Mouse (Mus musculus) hindbrain, embryonic 12.5 days (tissue): ENCODE data around the gene Wdr82. TPM values are rescaled to one million over a fixed set of nuclear protein-coding genes. Genes with fewer than 3 reads are reported as not detected.

Source experiments
- ATAC-seq: fragments of 200-750 bp; cut with Nextera tagmentation; 2 replicates; pipeline ENCODE4 v1.8.0; 2017; ENCODE audit warnings: moderate TSS enrichment; ENCODE audit not compliant: low FRiP score
- H3K27ac ChIP-seq: fragments of 300-500 bp; sonication (generic); 2 replicates; pipeline ENCODE4 v1.5.1; 2016; ENCODE audit warnings: mild to moderate bottlenecking
- H3K27me3 ChIP-seq: fragments of 300-500 bp; sonication (generic); 2 replicates; pipeline ENCODE4 v1.6.1; 2016; ENCODE audit warnings: mild to moderate bottlenecking
- H3K36me3 ChIP-seq: fragments of 300-500 bp; sonication (generic); 2 replicates; pipeline ENCODE4 v1.6.1; 2016; ENCODE audit warnings: mild to moderate bottlenecking
- H3K4me1 ChIP-seq: fragments of 300-500 bp; sonication (generic); 2 replicates; pipeline ENCODE4 v1.6.1; 2016
- H3K4me2 ChIP-seq: fragments of 300-500 bp; sonication (generic); replicated peaks from 2 replicates; pipeline ENCODE4 v1.6.1; 2016; ENCODE audit warnings: mild to moderate bottlenecking
- H3K4me3 ChIP-seq: fragments of 300-500 bp; sonication (generic); 2 replicates; pipeline ENCODE4 v1.5.1; 2016; ENCODE audit warnings: mild to moderate bottlenecking
- H3K9ac ChIP-seq: fragments of 300-500 bp; sonication (generic); 2 replicates; pipeline ENCODE4 v1.6.1; 2016; ENCODE audit warnings: mild to moderate bottlenecking, moderate library complexity
- H3K9me3 ChIP-seq: fragments of 300-500 bp; sonication (generic); replicated peaks from 2 replicates; pipeline ENCODE4 v1.6.1; 2016; ENCODE audit warnings: mild to moderate bottlenecking
- WGBS: fragments of 180-500 bp; shearing (Covaris S2); methylation state at CpG from one replicate; pipeline ENCODE4 v1.1.7; 2016; 5-methylcytosine and 5-hydroxymethylcytosine counted together
- polyA plus RNA-seq: library from polyadenylated mRNA; unstranded; fragments of >200 nt; fragmentation: Nextera tagmentation; extraction: Ambion mirVana; gene quantifications from 2 replicates; pipeline ENCODE4 v1.2.1, GENCODE M21; 2016

The Wdr82 gene
- polyA plus RNA-seq, 1 experiment from 2014 or later, result 34.1 TPM

DNA sequence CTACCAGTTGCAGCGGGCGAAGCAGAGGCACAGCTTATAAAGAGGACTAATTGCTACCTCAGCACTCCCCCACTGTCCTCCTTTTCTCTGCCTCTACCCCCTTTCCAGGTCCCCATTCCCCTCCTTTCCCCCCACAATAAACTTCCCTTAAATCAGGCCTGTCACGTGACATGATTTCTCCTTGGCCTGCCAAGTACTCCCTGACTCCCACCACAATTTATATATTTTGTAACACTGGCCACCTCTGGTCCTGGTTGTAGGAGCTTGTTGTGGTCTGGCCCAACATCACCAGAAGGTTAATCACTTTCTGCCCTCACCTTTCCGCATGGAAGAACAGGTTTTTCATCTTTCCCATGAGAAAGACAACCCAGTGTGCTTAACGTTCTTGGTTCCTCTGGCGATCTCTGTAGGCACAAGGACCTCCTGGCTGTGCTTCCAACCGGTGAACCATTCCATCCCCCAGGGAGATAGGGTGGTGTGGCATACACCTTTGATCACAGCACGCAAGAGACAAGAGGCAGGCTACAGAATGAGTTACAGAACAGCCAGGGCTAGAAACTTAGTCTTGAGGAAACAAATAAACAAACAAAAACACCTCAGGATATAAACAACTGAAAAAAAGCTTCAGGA lies 50.3 kb downstream of the Wdr82 start:
- peaks cover 10% of the 10 kb centered on the region for H3K27me3 ChIP-seq
- no peak overlapping the region for H3K4me3 ChIP-seq
- no peaks in the 10 kb centered on the region for H3K9me3 ChIP-seq
- no peak overlapping the region for H3K27ac ChIP-seq
- no peaks in the 10 kb centered on the region for H3K36me3 ChIP-seq
- 72% methylated on average over 8 of the region's 8 CpGs for WGBS
- H3K4me1 ChIP-seq, result peaks cover 5% of the 10 kb centered on the region
- H3K4me2 ChIP-seq, result no peak overlapping the region
- no peak for ATAC-seq
- H3K9ac ChIP-seq, result no peak overlapping the region

DNA sequence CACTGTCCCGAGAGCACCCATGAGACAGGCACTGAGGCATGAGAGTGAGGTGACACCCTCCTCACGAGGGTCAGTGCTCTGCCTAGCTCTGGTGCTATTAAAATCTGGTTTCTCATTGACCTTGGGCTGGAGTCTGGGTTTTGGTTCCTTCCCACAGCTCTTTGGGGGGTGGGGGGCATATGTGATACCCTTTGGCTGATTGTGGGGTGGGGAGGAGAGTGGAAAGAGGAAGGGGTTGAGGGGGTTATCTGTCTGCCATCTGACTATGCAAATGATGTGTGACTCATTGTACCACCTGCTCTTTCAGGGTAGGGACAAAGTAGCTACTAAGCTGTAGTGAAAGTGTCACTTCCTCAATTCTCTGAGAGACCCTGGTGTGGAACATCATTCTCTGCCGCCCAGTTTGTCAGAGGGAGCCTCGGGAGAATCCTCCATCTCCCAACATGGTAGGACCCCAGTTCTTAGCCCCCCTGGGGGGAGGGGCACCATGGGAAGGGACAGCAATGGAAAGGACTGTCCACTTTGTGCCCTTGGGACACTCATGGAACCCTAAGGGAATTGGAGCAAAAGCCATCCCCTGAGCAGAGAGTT lies 51.6 kb downstream of the Wdr82 start, which contains the start of gene Tlr9:
Gene Tlr9 (plus strand): TSS at position 338 of the 591 bp plus-strand sequence.
- H3K27me3 ChIP-seq, result peaks cover 10% of the 10 kb centered on the region
- H3K4me3 ChIP-seq, result no peak within 1 kb of the TSS
- ATAC-seq, result no peak
- H3K27ac ChIP-seq, result no peak within 1 kb of the TSS
- peaks cover 9% of the 10 kb centered on the region for H3K4me1 ChIP-seq
- no peaks in the 10 kb centered on the region for H3K9me3 ChIP-seq
- H3K9ac ChIP-seq, result no peak within 1 kb of the TSS
- H3K4me2 ChIP-seq, result no peak within 1 kb of the TSS
- H3K36me3 ChIP-seq, result no peaks in the 10 kb centered on the region
- 81% methylated on average over 4 of the region's 4 CpGs for WGBS

DNA sequence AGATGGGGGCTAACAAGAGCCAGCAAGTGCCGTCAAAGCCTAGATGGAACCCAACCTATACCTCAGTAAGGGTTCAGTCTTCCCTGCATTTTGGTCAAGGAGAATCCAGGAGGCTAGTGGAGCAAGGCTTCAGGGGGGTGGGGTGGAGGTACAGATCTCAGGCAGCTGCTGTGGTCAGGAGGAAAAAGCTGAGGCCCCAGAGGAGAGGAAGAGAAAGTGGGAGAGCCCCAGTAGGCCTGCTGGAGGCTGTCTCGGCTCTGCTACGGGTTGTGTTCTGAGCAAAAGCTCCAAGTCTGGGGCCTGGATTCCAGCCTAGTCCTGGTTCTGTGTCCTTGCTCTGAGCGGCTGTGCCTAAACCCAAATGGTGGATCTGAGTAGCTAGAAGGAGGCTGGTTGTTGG lies 52.3 kb downstream of the Wdr82 start:
- Histone ChIP-seq H3K27me3 (peaks cover 10% of the 10 kb centered on the region), H3K9me3 (no peaks in the 10 kb centered on the region), H3K9ac (no peak overlapping the region), H3K4me3 (no peak overlapping the region), H3K4me2 (no peak overlapping the region), H3K36me3 (no peaks in the 10 kb centered on the region), H3K4me1 (peaks cover 9% of the 10 kb centered on the region), H3K27ac (no peak overlapping the region)
- no peak for ATAC-seq
- 87% methylated on average over 4 of the region's 4 CpGs for WGBS

DNA sequence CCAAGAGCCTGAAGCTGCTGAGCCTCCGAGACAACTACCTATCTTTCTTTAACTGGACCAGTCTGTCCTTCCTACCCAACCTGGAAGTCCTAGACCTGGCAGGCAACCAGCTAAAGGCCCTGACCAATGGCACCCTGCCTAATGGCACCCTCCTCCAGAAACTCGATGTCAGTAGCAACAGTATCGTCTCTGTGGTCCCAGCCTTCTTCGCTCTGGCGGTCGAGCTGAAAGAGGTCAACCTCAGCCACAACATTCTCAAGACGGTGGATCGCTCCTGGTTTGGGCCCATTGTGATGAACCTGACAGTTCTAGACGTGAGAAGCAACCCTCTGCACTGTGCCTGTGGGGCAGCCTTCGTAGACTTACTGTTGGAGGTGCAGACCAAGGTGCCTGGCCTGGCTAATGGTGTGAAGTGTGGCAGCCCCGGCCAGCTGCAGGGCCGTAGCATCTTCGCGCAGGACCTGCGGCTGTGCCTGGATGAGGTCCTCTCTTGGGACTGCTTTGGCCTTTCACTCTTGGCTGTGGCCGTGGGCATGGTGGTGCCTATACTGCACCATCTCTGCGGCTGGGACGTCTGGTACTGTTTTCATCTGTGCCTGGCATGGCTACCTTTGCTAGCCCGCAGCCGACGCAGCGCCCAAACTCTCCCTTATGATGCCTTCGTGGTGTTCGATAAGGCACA lies 54.9 kb downstream of the Wdr82 start:
- Histone ChIP-seq H3K36me3 (no peaks in the 10 kb centered on the region), H3K9ac (peak overlapping the region; percentile 59), H3K27me3 (peaks cover 10% of the 10 kb centered on the region), H3K9me3 (no peaks in the 10 kb centered on the region), H3K4me2 (peak overlapping the region; percentile 72), H3K4me3 (peak overlapping the region; percentile 38), H3K27ac (no peak overlapping the region), H3K4me1 (peaks cover 9% of the 10 kb centered on the region)
- ATAC-seq, result peak; percentile 55
- 60% methylated on average over 24 of the region's 24 CpGs for WGBS

DNA sequence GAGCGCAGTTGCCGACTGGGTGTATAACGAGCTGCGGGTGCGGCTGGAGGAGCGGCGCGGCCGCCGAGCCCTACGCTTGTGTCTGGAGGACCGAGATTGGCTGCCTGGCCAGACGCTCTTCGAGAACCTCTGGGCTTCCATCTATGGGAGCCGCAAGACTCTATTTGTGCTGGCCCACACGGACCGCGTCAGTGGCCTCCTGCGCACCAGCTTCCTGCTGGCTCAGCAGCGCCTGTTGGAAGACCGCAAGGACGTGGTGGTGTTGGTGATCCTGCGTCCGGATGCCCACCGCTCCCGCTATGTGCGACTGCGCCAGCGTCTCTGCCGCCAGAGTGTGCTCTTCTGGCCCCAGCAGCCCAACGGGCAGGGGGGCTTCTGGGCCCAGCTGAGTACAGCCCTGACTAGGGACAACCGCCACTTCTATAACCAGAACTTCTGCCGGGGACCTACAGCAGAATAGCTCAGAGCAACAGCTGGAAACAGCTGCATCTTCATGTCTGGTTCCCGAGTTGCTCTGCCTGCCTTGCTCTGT lies 55.5 kb downstream of the Wdr82 start:
- peak; percentile 68 for ATAC-seq
- Histone ChIP-seq H3K9me3 (no peaks in the 10 kb centered on the region), H3K4me3 (peak overlapping the region; percentile 38), H3K4me1 (peaks cover 9% of the 10 kb centered on the region), H3K4me2 (peak overlapping the region; percentile 72), H3K27ac (no peak overlapping the region), H3K27me3 (peaks cover 10% of the 10 kb centered on the region), H3K9ac (peak overlapping the region; percentile 59), H3K36me3 (no peaks in the 10 kb centered on the region)
- 3% methylated on average over 34 of the region's 34 CpGs for WGBS

DNA sequence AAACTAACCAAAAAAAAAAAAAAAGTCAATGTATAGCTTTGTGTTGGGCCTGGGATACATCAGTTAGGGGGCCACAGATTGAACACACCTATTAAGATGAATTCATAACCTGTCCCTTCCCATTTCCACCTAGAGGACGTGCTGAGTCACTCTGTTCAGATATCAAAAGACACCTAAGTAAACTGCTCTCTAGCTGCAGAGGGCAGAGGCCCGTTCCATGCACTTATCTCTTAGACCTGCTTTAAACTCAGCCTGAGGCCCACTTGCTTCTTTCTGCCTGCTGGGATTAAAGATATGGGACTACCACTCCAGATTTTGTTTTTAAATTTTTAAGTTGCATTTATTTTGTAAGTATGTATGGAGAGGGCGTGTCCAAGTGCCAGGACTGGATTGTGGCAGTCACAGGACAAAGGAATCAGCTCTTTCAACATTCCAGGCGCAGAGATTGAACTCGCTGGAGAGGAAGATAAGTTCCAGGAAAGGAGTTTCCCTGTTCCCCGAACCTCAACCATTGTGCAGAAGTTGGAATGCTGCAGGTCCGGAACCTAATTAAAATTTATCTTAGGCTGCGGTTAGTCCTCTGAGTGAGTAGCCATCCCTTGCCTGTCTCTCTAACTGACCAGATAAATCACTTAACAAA lies 57.2 kb downstream of the Wdr82 start:
- Histone ChIP-seq H3K4me3 (no peak overlapping the region), H3K27ac (no peak overlapping the region), H3K4me1 (peaks cover 9% of the 10 kb centered on the region), H3K27me3 (peaks cover 10% of the 10 kb centered on the region), H3K36me3 (peaks cover 7% of the 10 kb centered on the region), H3K4me2 (no peak overlapping the region), H3K9me3 (no peaks in the 10 kb centered on the region), H3K9ac (no peak overlapping the region)
- 73% methylated on average over 8 of the region's 8 CpGs for WGBS
- no peak for ATAC-seq

DNA sequence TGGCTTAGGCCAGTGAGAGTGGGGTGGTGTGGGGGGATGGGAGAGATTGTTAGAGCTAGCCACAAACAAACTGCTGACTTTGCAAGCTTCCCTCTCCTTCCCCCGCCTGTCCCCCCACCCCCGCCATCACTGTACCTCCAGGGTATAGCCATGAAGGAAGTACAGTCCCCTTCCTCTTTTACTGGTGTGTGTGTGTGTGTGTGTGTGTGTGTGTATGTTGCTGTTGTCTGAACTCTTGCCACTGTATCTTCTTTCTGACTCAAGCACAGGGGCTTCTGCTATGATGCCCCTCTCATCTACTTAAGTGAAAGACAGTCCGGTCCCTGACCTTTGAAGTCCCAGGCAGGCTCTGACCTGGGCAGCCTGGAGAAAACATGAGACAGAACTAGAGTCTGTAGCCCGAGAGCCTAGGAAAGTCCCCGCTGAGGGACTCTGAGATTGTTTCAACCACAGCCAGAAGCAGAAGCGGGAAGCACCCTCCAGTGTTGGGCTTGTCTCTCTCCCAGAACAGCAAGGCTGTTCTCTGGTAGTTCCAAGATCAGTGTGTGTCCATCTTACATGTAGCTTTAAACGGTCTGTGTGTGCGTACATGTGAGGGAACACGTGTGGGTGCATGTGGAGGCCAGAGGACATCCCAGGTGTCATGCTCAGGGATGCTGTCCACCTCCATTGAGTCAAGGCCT lies 59.5 kb downstream of the Wdr82 start:
- peaks cover 7% of the 10 kb centered on the region for H3K27me3 ChIP-seq
- no peak overlapping the region for H3K9ac ChIP-seq
- H3K9me3 ChIP-seq, result no peaks in the 10 kb centered on the region
- H3K27ac ChIP-seq, result no peak overlapping the region
- 78% methylated on average over 9 of the region's 9 CpGs for WGBS
- peaks cover 9% of the 10 kb centered on the region for H3K4me1 ChIP-seq
- H3K36me3 ChIP-seq, result peaks cover 30% of the 10 kb centered on the region
- H3K4me3 ChIP-seq, result no peak overlapping the region
- no peak for ATAC-seq
- no peak overlapping the region for H3K4me2 ChIP-seq

DNA sequence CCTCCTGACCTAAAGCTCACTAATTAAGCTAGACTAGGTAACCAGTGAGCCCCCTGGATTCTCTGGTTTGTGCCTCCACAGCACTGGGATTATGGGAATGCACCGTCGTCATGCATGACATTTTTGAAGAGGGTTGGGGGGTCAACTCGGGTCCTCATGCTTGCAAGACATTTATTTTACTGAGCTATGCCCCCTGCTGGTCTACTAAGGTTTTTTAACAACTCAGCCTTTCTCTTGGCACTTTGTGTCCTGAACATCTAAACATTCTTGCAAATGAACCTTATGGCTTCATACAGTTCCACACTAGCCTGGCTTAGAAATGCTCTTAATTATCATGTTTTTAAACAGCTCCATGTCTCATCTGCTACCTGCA lies 60.0 kb downstream of the Wdr82 start:
- WGBS, result 64% methylated on average over 3 of the region's 3 CpGs
- no peak overlapping the region for H3K4me2 ChIP-seq

DNA sequence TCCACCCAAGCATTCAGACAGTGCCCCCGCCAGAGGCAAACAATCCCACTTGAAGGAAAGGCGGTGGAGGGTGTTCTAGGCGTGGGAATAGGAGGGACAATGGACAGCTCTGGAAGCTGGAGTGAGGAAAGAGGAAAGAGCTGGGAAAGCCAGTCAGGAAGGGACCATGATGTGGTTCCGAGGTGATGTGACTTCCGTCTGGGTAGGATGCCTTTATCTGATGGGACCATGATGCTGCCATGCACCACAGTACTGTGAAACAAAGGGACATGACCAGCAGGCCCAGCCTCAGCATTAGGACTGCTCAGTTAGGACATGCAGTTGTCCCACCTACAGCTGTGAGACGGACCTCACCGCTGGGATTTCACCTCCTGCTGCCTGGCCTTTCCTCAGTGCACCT lies 60.5 kb downstream of the Wdr82 start:
- H3K9me3 ChIP-seq, result no peaks in the 10 kb centered on the region

More for the DNA sequence above, 60.0 kb downstream of the Wdr82 start:
- peaks cover 7% of the 10 kb centered on the region for H3K4me1 ChIP-seq
- H3K9me3 ChIP-seq, result no peaks in the 10 kb centered on the region
- H3K36me3 ChIP-seq, result peaks cover 35% of the 10 kb centered on the region
- no peak overlapping the region for H3K27ac ChIP-seq
- no peak overlapping the region for H3K4me3 ChIP-seq
- no peak for ATAC-seq
- H3K27me3 ChIP-seq, result peaks cover 2% of the 10 kb centered on the region
- H3K9ac ChIP-seq, result no peak overlapping the region

DNA sequence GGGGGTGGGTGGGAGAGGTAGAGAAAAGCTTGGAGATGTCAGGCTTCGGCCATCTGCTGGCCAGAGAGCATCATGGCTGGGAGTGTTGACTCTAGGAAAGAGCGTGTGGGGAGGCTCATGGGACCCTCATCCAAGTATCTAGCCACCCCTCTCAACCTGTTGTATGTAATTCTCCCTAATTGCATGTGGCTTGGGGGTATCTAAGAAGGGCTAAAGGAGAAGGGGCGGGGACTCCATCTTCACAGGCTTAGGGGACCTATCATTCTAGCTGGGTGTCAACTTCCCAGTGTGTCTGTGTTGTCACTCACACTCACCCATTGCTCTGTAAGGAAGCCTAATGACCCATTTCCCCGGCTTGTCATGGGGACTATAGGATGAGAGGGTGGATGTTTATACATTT lies 61.1 kb downstream of the Wdr82 start:
- Histone ChIP-seq H3K9ac (no peak overlapping the region), H3K9me3 (no peaks in the 10 kb centered on the region), H3K4me1 (no peaks in the 10 kb centered on the region), H3K4me3 (no peak overlapping the region), H3K4me2 (no peak overlapping the region), H3K36me3 (peaks cover 46% of the 10 kb centered on the region), H3K27ac (no peak overlapping the region), H3K27me3 (no peaks in the 10 kb centered on the region)
- WGBS, result 87% methylated on average over 4 of the region's 4 CpGs
- no peak for ATAC-seq

More for the DNA sequence above, 60.5 kb downstream of the Wdr82 start:
- H3K27me3 ChIP-seq, result no peaks in the 10 kb centered on the region
- no peak overlapping the region for H3K4me3 ChIP-seq
- ATAC-seq, result no peak
- H3K27ac ChIP-seq, result no peak overlapping the region
- no peak overlapping the region for H3K9ac ChIP-seq
- H3K36me3 ChIP-seq, result peaks cover 40% of the 10 kb centered on the region
- H3K4me1 ChIP-seq, result peaks cover 4% of the 10 kb centered on the region; the same call in 1 of the 2 replicates
- 84% methylated on average over 7 of the region's 7 CpGs for WGBS
- H3K4me2 ChIP-seq, result no peak overlapping the region

DNA sequence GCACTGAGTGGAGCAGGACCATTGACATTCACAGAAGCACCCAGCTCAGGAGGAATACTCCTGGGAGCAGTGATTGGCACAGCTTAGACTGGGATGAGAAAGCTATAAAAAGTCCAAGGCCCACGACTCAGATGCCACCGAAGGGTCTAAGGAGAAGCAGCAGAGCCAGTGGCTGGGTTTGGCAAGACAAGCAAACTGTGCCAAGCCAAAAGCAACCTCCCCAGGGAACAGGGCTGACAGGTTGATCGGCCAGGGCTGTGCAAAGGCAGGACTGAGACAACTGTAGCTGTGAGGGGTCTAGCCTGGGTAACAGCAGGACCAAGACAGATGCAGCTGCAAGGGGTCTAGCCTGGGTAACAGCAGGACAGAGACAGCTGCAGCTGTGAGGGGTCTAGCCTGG lies 62.2 kb downstream of the Wdr82 start:
- H3K36me3 ChIP-seq, result peaks cover 58% of the 10 kb centered on the region
- no peak overlapping the region for H3K27ac ChIP-seq
- no peak for ATAC-seq
- H3K27me3 ChIP-seq, result no peaks in the 10 kb centered on the region
- no peak overlapping the region for H3K4me2 ChIP-seq
- H3K9me3 ChIP-seq, result no peaks in the 10 kb centered on the region
- H3K4me3 ChIP-seq, result no peak overlapping the region
- WGBS, result 92% methylated on average over 3 of the region's 3 CpGs
- no peaks in the 10 kb centered on the region for H3K4me1 ChIP-seq
- H3K9ac ChIP-seq, result no peak overlapping the region

DNA sequence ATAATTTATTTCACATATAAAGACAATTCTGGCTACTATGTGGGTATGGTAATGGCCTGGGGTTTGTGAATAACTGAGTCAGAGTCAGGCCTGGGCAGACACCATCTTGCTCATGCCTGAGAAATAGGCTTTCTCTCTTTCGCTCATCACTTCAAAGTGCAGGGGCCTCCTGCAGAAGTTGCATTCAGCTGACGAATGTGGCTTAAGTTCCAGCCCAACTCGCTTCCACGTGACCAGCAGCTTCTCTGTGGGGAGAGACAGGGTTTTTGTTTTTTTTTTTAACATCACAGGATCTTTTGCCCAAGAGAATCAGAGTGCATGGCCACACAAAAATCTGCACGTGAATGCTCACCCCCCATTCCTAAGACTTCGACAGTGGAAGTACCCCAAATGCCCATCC lies 63.2 kb downstream of the Wdr82 start:
- no peak overlapping the region for H3K9ac ChIP-seq
- ATAC-seq, result no peak
- peaks cover 68% of the 10 kb centered on the region for H3K36me3 ChIP-seq
- no peaks in the 10 kb centered on the region for H3K9me3 ChIP-seq
- H3K27me3 ChIP-seq, result no peaks in the 10 kb centered on the region
- no peak overlapping the region for H3K4me3 ChIP-seq
- 86% methylated on average over 6 of the region's 6 CpGs for WGBS
- H3K27ac ChIP-seq, result no peak overlapping the region
- no peaks in the 10 kb centered on the region for H3K4me1 ChIP-seq
- no peak overlapping the region for H3K4me2 ChIP-seq
